Mouse (Mus musculus) midbrain, embryonic 15.5 days (tissue): ENCODE results near the gene Rasgrp1. TPM values are rescaled to one million over a fixed set of nuclear protein-coding genes. Genes with fewer than 3 reads are reported as not detected.
A peak's percentile ranks its signal among the peaks of the same experiment; 100 is the strongest.

Experiments
- ATAC-seq: fragments of 200-750 bp; cut with Nextera tagmentation; replicated peaks from 2 replicates; pipeline ENCODE4 v1.8.0; 2017; ENCODE audit warnings: moderate TSS enrichment
- H3K27ac ChIP-seq: fragments of 300-500 bp; sonication (generic); 2 replicates; pipeline ENCODE4 v1.5.1; 2015; ENCODE audit warnings: mild to moderate bottlenecking, inconsistent platforms
- H3K27me3 ChIP-seq: fragments of 300-500 bp; sonication (generic); replicated peaks from 2 replicates; pipeline ENCODE4 v1.6.1; 2015; ENCODE audit warnings: inconsistent platforms
- H3K36me3 ChIP-seq: fragments of 300-500 bp; sonication (generic); replicated peaks from 2 replicates; pipeline ENCODE4 v1.6.1; 2015; ENCODE audit warnings: inconsistent platforms
- H3K4me1 ChIP-seq: fragments of 300-500 bp; sonication (generic); 2 replicates; pipeline ENCODE4 v1.6.1; 2015; ENCODE audit warnings: inconsistent platforms
- H3K4me2 ChIP-seq: fragments of 300-500 bp; sonication (generic); 2 replicates; pipeline ENCODE4 v1.6.1; 2015; ENCODE audit warnings: inconsistent platforms, mild to moderate bottlenecking, moderate library complexity
- H3K4me3 ChIP-seq: fragments of 300-500 bp; sonication (generic); 2 replicates; pipeline ENCODE4 v1.5.1; 2015; ENCODE audit warnings: mild to moderate bottlenecking, inconsistent platforms
- H3K9ac ChIP-seq: fragments of 300-500 bp; sonication (generic); 2 replicates; pipeline ENCODE4 v1.6.1; 2015; ENCODE audit warnings: mild to moderate bottlenecking, inconsistent platforms
- H3K9me3 ChIP-seq: fragments of 300-500 bp; sonication (generic); 2 replicates; pipeline ENCODE4 v1.6.1; 2016; ENCODE audit warnings: inconsistent platforms
- WGBS: fragments of 180-500 bp; shearing (Covaris S2); methylation state at CpG from one replicate; pipeline ENCODE4 v1.1.7; 2015; ENCODE audit warnings: mixed read lengths; 5-methylcytosine and 5-hydroxymethylcytosine counted together
- polyA plus RNA-seq: library from polyadenylated mRNA; unstranded; fragments of >200 nt; fragmentation: Nextera tagmentation; extraction: Ambion mirVana; gene quantifications from 2 replicates; pipeline ENCODE4 v1.2.1, GENCODE M21; 2015

Gene Rasgrp1
- polyA plus RNA-seq, 1 experiment from 2014 or later, result 2.8 TPM

- Histone ChIP-seq H3K27me3 (no peaks in the 10 kb centered on the region), H3K36me3 (no peaks in the 10 kb centered on the region), H3K27ac (no peak overlapping the region), H3K4me3 (no peak overlapping the region), H3K9ac (no peak overlapping the region), H3K9me3 (no peaks in the 10 kb centered on the region), H3K4me2 (no peak overlapping the region), H3K4me1 (no peaks in the 10 kb centered on the region)
- WGBS, result 89% methylated on average over 8 of the region's 8 CpGs
- ATAC-seq, result no peak
Observed at GRCm38 (mm10) chr2:117322399-117322798, 20.4 kb downstream of the Rasgrp1 start.

- Histone ChIP-seq H3K4me1 (no peaks in the 10 kb centered on the region), H3K4me2 (no peak overlapping the region), H3K9ac (no peak overlapping the region), H3K9me3 (no peaks in the 10 kb centered on the region), H3K27me3 (no peaks in the 10 kb centered on the region), H3K36me3 (no peaks in the 10 kb centered on the region), H3K4me3 (no peak overlapping the region), H3K27ac (no peak overlapping the region)
- no peak for ATAC-seq
- 82% methylated on average over 3 of the region's 3 CpGs for WGBS
Observed at GRCm38 (mm10) chr2:117321231-117321630, 21.6 kb downstream of the Rasgrp1 start.

DNA sequence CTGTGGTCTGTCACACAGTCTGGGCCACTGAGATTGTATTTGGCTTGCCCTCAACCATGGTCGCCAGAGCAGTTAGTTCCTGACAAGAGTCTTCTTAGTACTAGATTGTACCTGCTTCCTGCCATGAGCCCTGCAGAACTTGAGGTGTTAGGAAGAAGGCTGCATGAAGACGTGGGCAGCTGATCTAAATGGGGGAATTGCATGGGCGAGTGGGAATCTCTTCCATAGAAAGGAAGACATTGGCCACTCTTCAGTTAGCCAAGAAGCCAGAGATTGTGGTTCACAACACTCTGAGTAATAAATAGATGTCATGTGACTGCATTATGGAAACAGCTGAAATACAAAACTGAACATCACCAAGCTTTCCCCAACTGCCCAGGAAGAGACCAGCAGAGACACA, 23.8 kb downstream of the Rasgrp1 start:
- Histone ChIP-seq H3K27me3 (no peaks in the 10 kb centered on the region), H3K4me1 (no peaks in the 10 kb centered on the region), H3K27ac (no peak overlapping the region), H3K4me2 (no peak overlapping the region), H3K36me3 (no peaks in the 10 kb centered on the region), H3K4me3 (no peak overlapping the region), H3K9me3 (no peaks in the 10 kb centered on the region; the same call in 1 of the 2 replicates), H3K9ac (no peak overlapping the region)
- ATAC-seq, result no peak
- 86% methylated on average over 3 of the region's 3 CpGs for WGBS

DNA sequence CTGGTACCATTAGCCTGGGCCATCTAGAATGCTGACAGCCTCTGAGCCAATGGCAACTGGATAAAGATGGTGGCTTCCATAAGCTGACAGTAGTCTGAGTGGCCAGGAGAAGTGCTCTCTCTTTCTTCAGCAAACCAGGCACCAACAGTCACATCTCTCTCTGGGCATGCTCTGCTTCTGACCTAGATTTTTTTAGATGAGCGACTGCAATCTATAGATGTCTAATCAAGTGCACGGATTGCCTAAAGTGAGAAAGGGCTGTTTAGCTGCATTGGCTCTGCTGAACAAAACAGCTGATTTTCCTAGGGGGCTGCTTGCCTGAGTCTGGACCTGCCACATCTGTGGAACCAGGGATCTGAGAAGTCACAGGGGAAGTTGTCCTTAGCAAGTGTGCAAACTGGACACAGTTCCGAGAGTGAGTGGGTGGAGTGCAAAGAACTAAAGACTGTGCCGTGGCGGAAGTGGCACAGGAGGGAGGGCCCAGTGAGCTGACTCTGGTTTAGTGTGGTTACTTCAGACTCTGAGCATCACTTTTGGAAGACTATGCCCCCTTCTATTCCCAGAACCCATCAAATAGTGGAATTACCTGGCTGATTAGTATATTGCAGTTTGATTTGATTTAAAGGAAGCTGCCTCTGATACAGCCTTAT, 29.1 kb downstream of the Rasgrp1 start:
- Histone ChIP-seq H3K4me1 (peaks cover 13% of the 10 kb centered on the region), H3K36me3 (no peaks in the 10 kb centered on the region), H3K9ac (no peak overlapping the region), H3K4me2 (no peak overlapping the region), H3K9me3 (no peaks in the 10 kb centered on the region; the same call in 1 of the 2 replicates), H3K27ac (no peak overlapping the region), H3K4me3 (no peak overlapping the region), H3K27me3 (no peaks in the 10 kb centered on the region)
- no peak for ATAC-seq
- 81% methylated on average over 5 of the region's 5 CpGs for WGBS

DNA sequence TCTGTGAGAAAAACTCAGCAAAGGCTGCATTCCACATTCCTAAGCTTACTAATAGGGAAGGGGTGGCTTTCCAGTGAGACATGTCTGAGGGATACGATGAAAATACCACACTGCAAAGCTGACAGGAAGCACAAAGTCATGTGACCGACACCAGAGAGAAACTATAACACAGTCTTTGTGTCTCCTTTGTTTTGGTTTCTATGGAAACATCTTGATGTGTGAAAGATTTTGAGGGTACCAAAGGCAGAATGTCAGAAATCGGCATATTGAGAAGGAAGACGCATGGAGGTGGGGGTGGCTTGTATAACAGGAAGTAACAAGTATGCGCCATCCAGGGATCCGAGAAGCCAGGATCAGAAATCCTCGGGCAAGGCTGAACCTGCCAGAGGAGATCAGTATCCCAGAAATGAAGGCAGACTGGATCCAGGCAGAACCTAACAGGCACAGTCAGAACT, 30.3 kb downstream of the Rasgrp1 start:
- peak overlapping the region; percentile 64 for H3K27ac ChIP-seq
- peaks cover 13% of the 10 kb centered on the region for H3K4me1 ChIP-seq
- no peaks in the 10 kb centered on the region for H3K27me3 ChIP-seq
- WGBS, result 29% methylated on average over 7 of the region's 7 CpGs
- H3K9me3 ChIP-seq, result no peaks in the 10 kb centered on the region; the same call in 1 of the 2 replicates
- peak overlapping the region; percentile 39 for H3K4me2 ChIP-seq
- H3K36me3 ChIP-seq, result no peaks in the 10 kb centered on the region
- H3K4me3 ChIP-seq, result peak overlapping the region; percentile 11
- peak overlapping the region; percentile 14; the same call in 1 of the 2 replicates for H3K9ac ChIP-seq
- peak; percentile 94 for ATAC-seq

DNA sequence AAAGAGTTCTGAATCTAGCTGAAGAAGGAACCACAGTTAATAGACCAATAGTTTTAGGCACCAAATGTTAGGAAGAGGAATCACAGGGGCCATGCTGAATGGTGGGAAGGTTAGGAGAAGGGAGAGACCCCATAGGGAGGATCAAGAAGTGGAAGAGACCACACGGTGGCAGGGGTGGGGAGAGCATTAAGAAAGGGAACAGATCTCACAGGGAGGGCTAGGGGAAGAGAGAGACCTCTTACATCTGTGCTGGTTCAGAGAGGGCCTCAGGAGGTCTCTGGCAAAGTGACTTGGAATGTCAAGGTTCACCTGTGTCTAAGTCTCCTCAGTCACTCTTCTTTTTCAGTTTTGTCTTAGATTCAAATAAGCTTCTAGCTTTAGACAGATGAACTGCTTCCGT, 30.8 kb downstream of the Rasgrp1 start:
- no peaks in the 10 kb centered on the region; the same call in 1 of the 2 replicates for H3K9me3 ChIP-seq
- no peaks in the 10 kb centered on the region for H3K27me3 ChIP-seq
- WGBS, result 38% methylated on average over 2 of the region's 2 CpGs
- H3K4me1 ChIP-seq, result peaks cover 13% of the 10 kb centered on the region
- H3K36me3 ChIP-seq, result no peaks in the 10 kb centered on the region
- H3K4me3 ChIP-seq, result no peak overlapping the region
- peak overlapping the region; percentile 39 for H3K4me2 ChIP-seq
- H3K9ac ChIP-seq, result no peak overlapping the region
- H3K27ac ChIP-seq, result peak overlapping the region; percentile 64
- ATAC-seq, result peak; percentile 72

GRCm38 (mm10) chr2:117311349-117311748, 31.5 kb downstream of the Rasgrp1 start:
- 67% methylated on average over 1 of the region's 1 CpGs for WGBS
- no peaks in the 10 kb centered on the region for H3K36me3 ChIP-seq
- H3K4me1 ChIP-seq, result peaks cover 13% of the 10 kb centered on the region
- H3K27me3 ChIP-seq, result no peaks in the 10 kb centered on the region
- H3K4me2 ChIP-seq, result no peak overlapping the region
- H3K4me3 ChIP-seq, result no peak overlapping the region
- H3K9me3 ChIP-seq, result no peaks in the 10 kb centered on the region; the same call in 1 of the 2 replicates
- no peak overlapping the region for H3K27ac ChIP-seq
- H3K9ac ChIP-seq, result no peak overlapping the region
- no peak for ATAC-seq

DNA sequence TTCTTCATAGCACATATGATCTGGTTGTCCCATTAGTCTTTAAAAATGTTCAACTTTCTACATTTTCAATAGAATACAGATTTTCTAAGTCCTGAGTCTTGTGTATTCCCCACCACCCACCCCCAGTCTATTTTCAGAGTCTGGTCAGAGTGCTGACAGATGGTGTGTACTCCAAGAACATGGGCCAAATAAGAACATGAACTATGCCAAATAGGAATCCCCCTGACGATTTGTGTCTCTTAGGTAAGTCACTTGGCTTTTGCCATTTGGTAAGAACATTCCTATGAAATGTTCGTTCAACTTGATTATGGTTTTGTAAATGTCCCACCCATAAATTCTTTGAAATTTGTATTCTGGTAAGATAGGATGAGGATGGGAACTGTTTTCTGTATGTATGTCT, 33.8 kb downstream of the Rasgrp1 start:
- H3K36me3 ChIP-seq, result no peaks in the 10 kb centered on the region
- no peak overlapping the region for H3K4me2 ChIP-seq
- no peak overlapping the region for H3K27ac ChIP-seq
- no peak for ATAC-seq
- H3K4me1 ChIP-seq, result peaks cover 13% of the 10 kb centered on the region
- H3K9ac ChIP-seq, result no peak overlapping the region
- WGBS, result 89% methylated on average over 2 of the region's 2 CpGs
- H3K9me3 ChIP-seq, result no peaks in the 10 kb centered on the region
- H3K27me3 ChIP-seq, result no peaks in the 10 kb centered on the region
- H3K4me3 ChIP-seq, result no peak overlapping the region

DNA sequence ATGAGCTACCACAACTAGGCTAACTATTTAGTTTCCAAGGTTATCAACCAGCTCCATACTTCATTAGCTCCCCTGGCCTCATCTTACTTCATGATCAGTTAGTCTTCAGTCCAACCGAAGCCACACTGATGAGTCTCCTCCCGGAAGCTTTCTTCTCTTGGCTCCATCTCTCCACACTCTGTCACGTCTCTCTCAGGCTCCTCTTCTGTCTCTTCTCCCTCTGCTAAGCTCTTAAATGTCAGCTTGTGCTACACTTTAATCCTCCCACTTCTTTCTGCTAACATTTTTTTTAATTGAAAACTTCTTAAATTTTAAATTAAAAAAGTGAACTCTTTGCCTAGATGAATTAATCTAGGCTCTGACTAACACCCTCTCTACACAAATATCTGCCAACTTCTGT, 34.8 kb downstream of the Rasgrp1 start:
- Histone ChIP-seq H3K36me3 (no peaks in the 10 kb centered on the region), H3K9ac (no peak overlapping the region), H3K4me3 (no peak overlapping the region), H3K27me3 (no peaks in the 10 kb centered on the region), H3K4me2 (no peak overlapping the region), H3K9me3 (no peaks in the 10 kb centered on the region), H3K27ac (no peak overlapping the region), H3K4me1 (peaks cover 11% of the 10 kb centered on the region)
- ATAC-seq, result no peak
- WGBS, result 91% methylated on average over 3 of the region's 3 CpGs

DNA sequence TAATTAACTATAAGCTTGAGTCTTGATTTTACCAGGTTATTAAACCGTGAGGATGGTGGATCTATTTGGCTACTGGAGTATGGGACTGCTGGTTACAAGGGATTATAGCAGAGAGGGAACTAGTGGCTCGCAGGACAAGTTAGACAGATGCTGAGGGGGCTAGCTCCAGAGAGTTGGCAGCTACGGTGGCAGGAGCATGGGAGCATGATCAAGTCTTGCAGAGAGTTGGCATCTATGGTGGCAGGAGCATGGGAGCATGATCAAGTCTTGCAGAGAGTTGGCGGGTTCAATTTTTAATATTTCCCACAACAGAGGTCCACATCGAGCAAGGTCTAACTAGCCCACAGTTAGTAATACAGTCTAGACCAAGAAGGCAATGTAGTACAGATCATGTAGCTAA, 37.9 kb downstream of the Rasgrp1 start:
- Histone ChIP-seq H3K27ac (no peak overlapping the region), H3K4me1 (no peaks in the 10 kb centered on the region), H3K4me3 (no peak overlapping the region), H3K27me3 (no peaks in the 10 kb centered on the region), H3K9me3 (no peaks in the 10 kb centered on the region), H3K4me2 (no peak overlapping the region), H3K9ac (no peak overlapping the region), H3K36me3 (no peaks in the 10 kb centered on the region)
- ATAC-seq, result no peak
- 90% methylated on average over 5 of the region's 5 CpGs for WGBS

- H3K9me3 ChIP-seq, result no peaks in the 10 kb centered on the region
- no peak overlapping the region for H3K9ac ChIP-seq
- H3K27ac ChIP-seq, result no peak overlapping the region
- no peak for ATAC-seq
- no peaks in the 10 kb centered on the region for H3K4me1 ChIP-seq
- WGBS, result 91% methylated on average over 12 of the region's 12 CpGs
- H3K36me3 ChIP-seq, result no peaks in the 10 kb centered on the region
- no peak overlapping the region for H3K4me3 ChIP-seq
- no peak overlapping the region for H3K4me2 ChIP-seq
- no peaks in the 10 kb centered on the region for H3K27me3 ChIP-seq
Observed at GRCm38 (mm10) chr2:117303391-117304350, 39.1 kb downstream of the Rasgrp1 start.

DNA sequence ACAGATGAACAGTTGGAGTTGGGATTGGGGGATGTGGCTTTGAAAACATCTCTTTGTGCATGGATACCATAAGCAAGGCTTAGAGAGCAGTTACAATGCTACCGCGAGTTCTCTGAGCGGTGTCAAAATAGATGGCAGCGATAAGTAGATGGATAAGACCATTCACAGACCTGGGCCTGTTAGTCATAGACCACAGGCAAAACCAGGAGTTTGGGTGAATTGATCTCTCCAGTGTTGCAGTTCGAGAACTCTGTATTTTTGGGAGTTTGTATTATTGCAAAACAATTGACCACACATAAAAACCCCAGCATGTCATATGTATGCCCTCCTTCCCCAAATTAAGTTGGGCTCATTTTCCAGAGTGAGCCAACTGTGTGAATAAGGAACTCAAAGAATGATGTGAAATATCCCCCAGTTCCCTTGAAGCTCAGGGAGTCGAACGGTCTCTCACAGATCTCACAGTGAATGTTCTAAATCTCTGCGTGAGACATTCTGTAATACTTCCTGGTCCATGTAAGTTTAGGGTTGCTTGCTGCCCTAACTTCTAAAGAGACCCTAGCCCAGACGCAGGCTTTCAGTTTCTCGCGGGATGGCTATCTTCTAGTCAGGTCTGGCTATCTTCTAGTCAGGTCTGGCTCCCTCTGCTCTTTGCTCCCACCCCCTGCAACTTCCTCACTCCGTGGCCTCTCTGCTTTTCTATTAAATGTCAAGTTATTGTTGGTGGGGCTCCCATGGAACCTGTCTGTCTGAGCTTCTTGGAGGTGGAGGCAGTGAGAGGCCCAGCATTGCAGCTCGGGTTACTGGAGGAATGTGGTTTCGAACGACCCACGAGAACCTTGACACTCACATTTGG, 43.0 kb downstream of the Rasgrp1 start:
- no peak overlapping the region for H3K9ac ChIP-seq
- H3K27me3 ChIP-seq, result no peaks in the 10 kb centered on the region
- no peaks in the 10 kb centered on the region for H3K4me1 ChIP-seq
- no peaks in the 10 kb centered on the region for H3K36me3 ChIP-seq
- H3K4me2 ChIP-seq, result no peak overlapping the region
- no peak overlapping the region for H3K27ac ChIP-seq
- no peak overlapping the region for H3K4me3 ChIP-seq
- no peaks in the 10 kb centered on the region for H3K9me3 ChIP-seq
- WGBS, result 91% methylated on average over 16 of the region's 16 CpGs
- no peak for ATAC-seq
